Mouse (Mus musculus) heart, adult 2 months (tissue): Measurements from ENCODE around the gene Hoxd12. TPM values are rescaled to one million over a fixed set of nuclear protein-coding genes. Genes with fewer than 3 reads are reported as not detected.
A peak's percentile ranks its signal among the peaks of the same experiment; 100 is the strongest.

Source experiments
- DNase-seq, 2 experiments: peaks; one replicate each; pipeline ENCODE4 v3.0.0; 2021
- H3K27ac ChIP-seq: fragments of 200-600 bp; 2 replicates; pipeline ENCODE4 v1.8.1; 2022
- H3K27me3 ChIP-seq: fragments of 200-500 bp; 2 replicates; pipeline ENCODE4 v1.6.1; 2012; ENCODE audit warnings: mild to moderate bottlenecking, low read length, inconsistent platforms, mixed read lengths; ENCODE audit not compliant: control insufficient read depth, insufficient read depth
- H3K36me3 ChIP-seq: fragments of 200-500 bp; 2 replicates; pipeline ENCODE4 v1.6.1; 2012; ENCODE audit warnings: low read length, inconsistent platforms; ENCODE audit not compliant: control insufficient read depth, insufficient read depth
- H3K4me1 ChIP-seq: fragments of 200-500 bp; 2 replicates; pipeline ENCODE4 v1.6.1; 2011; ENCODE audit warnings: low read length; ENCODE audit not compliant: control insufficient read depth, insufficient read depth
- H3K4me3 ChIP-seq: fragments of 200-600 bp; 2 replicates; pipeline ENCODE4 v1.8.1; 2022
- H3K79me2 ChIP-seq: fragments of 200-500 bp; replicated peaks from 2 replicates; pipeline ENCODE4 v1.6.1; 2012; ENCODE audit warnings: mild to moderate bottlenecking, inconsistent platforms, low read length, moderate library complexity, mixed read lengths; ENCODE audit not compliant: control insufficient read depth, insufficient read depth
- H3K9ac ChIP-seq: fragments of 200-500 bp; 2 replicates; pipeline ENCODE4 v1.6.1; 2012; ENCODE audit warnings: low read depth, mild to moderate bottlenecking, control low read depth, inconsistent platforms, low read length, mixed read lengths
- CTCF ChIP-seq: fragments of 200-600 bp; IDR thresholded peaks from 2 replicates; pipeline ENCODE4 v1.8.1; 2022; ENCODE audit warnings: antibody characterized with exemption, mild to moderate bottlenecking, moderate library complexity
- EP300 ChIP-seq: fragments of 200-500 bp; IDR thresholded peaks from 2 replicates; pipeline ENCODE4 v1.6.1; 2011; ENCODE audit warnings: low read depth, low read length, control low read depth; ENCODE audit not compliant: insufficient read depth
- POLR2A ChIP-seq: fragments of 200-500 bp; IDR thresholded peaks from 2 replicates; pipeline ENCODE4 v1.6.1; 2011; ENCODE audit warnings: mild to moderate bottlenecking, low read depth, low read length, control low read depth; ENCODE audit not compliant: insufficient read depth
- WGBS: fragments of 180-500 bp; shearing (Covaris S2); methylation state at CpG from one replicate; pipeline ENCODE4 v1.1.7; 2018; 5-methylcytosine and 5-hydroxymethylcytosine counted together
- intact Hi-C: fragments of 180-260 bp; cut with DNase I; formaldehyde crosslinking; loops from one replicate; pipeline ENCODE4 v1.15.1; 2025
- polyA plus RNA-seq: library from polyadenylated mRNA; depleted of rRNA; stranded (reverse); fragments of >200 nt; gene quantifications from 2 replicates; pipeline ENCODE4 v1.2.3, GENCODE M21; 2012
- total RNA-seq, 2 experiments: library from RNA; stranded (reverse); gene quantifications; 2 replicates each; pipeline ENCODE4 v1.2.3; 2021

Hoxd12 gene
- total and polyA plus RNA-seq, 3 experiments, result not detected

- intact Hi-C loops, result loop anchor here (2.0 kb wide), 1 partner anchor 353 kb away; no protein-coding TSS in a partner anchor
These were observed 20.9 kb upstream of the Hoxd12 start for GRCm38 (mm10) chr2:74653781-74654535.

GRCm38 (mm10) chr2:74654743-74655419, 19.9 kb upstream of the Hoxd12 start:
- Histone ChIP-seq H3K27ac (no peak overlapping the region), H3K9ac (no peak overlapping the region), H3K79me2 (no peaks in the 10 kb centered on the region), H3K36me3 (no peaks in the 10 kb centered on the region), H3K27me3 (peaks cover 38% of the 10 kb centered on the region), H3K4me1 (no peaks in the 10 kb centered on the region), H3K4me3 (no peak overlapping the region)
- intact Hi-C loops, result loop anchor here (2.0 to 5.0 kb wide), 2 partner anchors 78 to 354 kb away; partner anchors contain the start of gene Lnpk
- TF ChIP-seq EP300 (no peak), CTCF (no peak), POLR2A (no peak)
- 9% methylated on average over 20 of the region's 20 CpGs for WGBS
- no peak for DNase-seq

More at GRCm38 (mm10) chr2:74653781-74654535, 20.9 kb upstream of the Hoxd12 start:
- Histone ChIP-seq H3K36me3 (no peaks in the 10 kb centered on the region), H3K9ac (no peak overlapping the region), H3K27ac (no peak overlapping the region), H3K79me2 (no peaks in the 10 kb centered on the region), H3K4me1 (no peaks in the 10 kb centered on the region), H3K27me3 (peaks cover 31% of the 10 kb centered on the region), H3K4me3 (no peak overlapping the region)
- no peak for DNase-seq
- WGBS, result 16% methylated on average over 17 of the region's 17 CpGs
- TF ChIP-seq CTCF, result no peak
- TF ChIP-seq POLR2A, result no peak
- no peak for TF ChIP-seq EP300

GRCm38 (mm10) chr2:74655420-74655781, 19.4 kb upstream of the Hoxd12 start:
- H3K27me3 ChIP-seq, result peaks cover 37% of the 10 kb centered on the region
- intact Hi-C loops, result loop anchor here (2.0 to 5.0 kb wide), 2 partner anchors 78 to 355 kb away; partner anchors contain the start of gene Lnpk
- H3K4me3 ChIP-seq, result no peak overlapping the region
- no peaks in the 10 kb centered on the region for H3K36me3 ChIP-seq
- TF ChIP-seq CTCF (peak; percentile 65), POLR2A (no peak), EP300 (no peak)
- no peak for DNase-seq
- no peak overlapping the region for H3K27ac ChIP-seq
- H3K4me1 ChIP-seq, result no peaks in the 10 kb centered on the region
- no peaks in the 10 kb centered on the region for H3K79me2 ChIP-seq
- 2% methylated on average over 43 of the region's 47 CpGs for WGBS
- H3K9ac ChIP-seq, result no peak overlapping the region

GRCm38 (mm10) chr2:74655821-74656631, 18.8 kb upstream of the Hoxd12 start:
- Histone ChIP-seq H3K4me3 (no peak overlapping the region), H3K4me1 (no peaks in the 10 kb centered on the region), H3K79me2 (no peaks in the 10 kb centered on the region), H3K27ac (no peak overlapping the region), H3K36me3 (no peaks in the 10 kb centered on the region), H3K9ac (no peak overlapping the region), H3K27me3 (peaks cover 40% of the 10 kb centered on the region)
- WGBS, result 3% methylated on average over 68 of the region's 69 CpGs
- intact Hi-C loops, result loop anchor here (2.0 to 5.0 kb wide), 2 partner anchors 79 to 355 kb away; partner anchors contain the start of gene Lnpk
- no peak for DNase-seq
- TF ChIP-seq EP300 (no peak), POLR2A (no peak), CTCF (no peak)

GRCm38 (mm10) chr2:74656632-74657021, 18.2 kb upstream of the Hoxd12 start:
- intact Hi-C loops, result loop anchor here (5.0 kb wide), 1 partner anchor 79 kb away; the partner anchor contains the start of gene Lnpk
- TF ChIP-seq EP300 (no peak), POLR2A (no peak), CTCF (no peak)
- H3K9ac ChIP-seq, result no peak overlapping the region
- WGBS, result 11% methylated on average over 4 of the region's 4 CpGs
- H3K27me3 ChIP-seq, result peaks cover 43% of the 10 kb centered on the region
- no peaks in the 10 kb centered on the region for H3K79me2 ChIP-seq
- no peaks in the 10 kb centered on the region for H3K36me3 ChIP-seq
- no peaks in the 10 kb centered on the region for H3K4me1 ChIP-seq
- no peak for DNase-seq
- H3K4me3 ChIP-seq, result no peak overlapping the region
- H3K27ac ChIP-seq, result no peak overlapping the region
